Mouse (Mus musculus): ENCODE measurements around the gene Sun1.

The Sun1 gene

GRCm38 (mm10) chr5:139199995-139200769 lies at the start of gene Sun1:
Gene Sun1 (plus strand): TSS chr5:139200637.
- peak; percentile 99 for DNase-seq

GRCm38 (mm10) chr5:139160899-139161298 lies 39.5 kb upstream of the Sun1 start:
- peak; percentile 41 for DNase-seq

DNA sequence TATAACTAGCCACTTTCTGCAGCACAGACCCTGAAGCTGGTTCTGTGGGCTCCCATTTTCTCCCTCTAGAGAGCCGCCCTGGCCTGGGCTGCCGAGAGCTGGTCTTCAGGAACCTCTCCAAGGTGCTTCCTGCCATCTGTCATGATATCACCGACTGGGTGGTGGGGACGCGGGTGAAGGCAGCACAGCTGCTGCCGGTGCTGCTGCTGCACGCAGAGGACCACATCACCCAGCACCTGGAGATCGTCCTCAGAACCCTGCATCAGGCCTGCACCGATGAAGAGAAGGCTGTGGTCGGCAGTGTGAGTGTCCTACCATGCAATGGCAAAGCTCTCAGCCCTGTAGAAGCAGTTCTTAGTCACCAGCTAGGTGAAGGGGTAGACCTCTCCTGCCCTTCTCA lies 38.8 kb upstream of the Sun1 start:
- DNase-seq: peak; percentile 80

- peak; percentile 86 for DNase-seq
Observed at GRCm38 (mm10) chr5:139166781-139167361, 33.6 kb upstream of the Sun1 start.

- no peak for DNase-seq
Observed at GRCm38 (mm10) chr5:139167548-139167947, 32.9 kb upstream of the Sun1 start.

DNA sequence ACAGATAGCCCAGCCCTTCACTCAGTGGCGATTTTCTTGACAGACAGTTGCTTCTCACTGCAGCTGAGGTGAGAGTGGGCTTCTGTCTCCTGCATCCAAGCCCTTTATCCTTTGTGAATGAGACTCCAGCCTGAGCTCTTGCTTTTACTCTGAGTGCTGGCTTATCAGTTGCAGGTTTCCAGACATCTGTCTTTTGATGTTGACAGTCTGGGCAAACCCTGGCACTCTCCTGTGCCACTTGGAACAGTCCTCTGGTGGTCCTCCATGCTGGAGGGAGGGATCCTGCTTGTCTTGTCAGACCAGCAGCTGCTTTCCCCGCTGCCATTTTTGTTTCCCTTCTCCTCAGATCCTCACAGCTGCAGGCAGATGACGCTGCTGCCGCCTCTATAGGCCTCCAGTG lies 28.5 kb upstream of the Sun1 start:
- DNase-seq: no peak

DNA sequence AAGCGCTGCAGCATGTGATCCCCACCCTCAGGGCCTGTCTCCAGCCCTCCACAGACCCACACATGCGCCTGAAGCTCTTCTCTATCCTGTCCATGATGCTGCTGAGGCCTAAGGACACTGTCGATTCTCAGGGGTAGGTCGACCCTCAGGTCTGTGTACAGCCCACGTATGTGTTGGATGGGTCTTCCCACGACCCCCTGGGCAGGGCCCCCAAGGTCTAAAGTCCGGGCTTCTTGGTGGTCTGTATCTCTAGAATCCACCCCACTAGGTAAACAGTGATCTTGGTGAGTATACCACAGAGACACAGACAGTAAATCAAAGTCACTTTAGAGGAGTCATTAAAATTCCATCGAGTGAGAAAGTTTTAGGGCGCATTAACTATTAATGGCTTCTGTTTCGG lies 26.3 kb upstream of the Sun1 start:
- DNase-seq: no peak

GRCm38 (mm10) chr5:139174556-139175547 lies 25.6 kb upstream of the Sun1 start:
- DNase-seq: no peak

- DNase-seq: peak; percentile 93
Observed at GRCm38 (mm10) chr5:139178895-139179631, 21.4 kb upstream of the Sun1 start.

DNA sequence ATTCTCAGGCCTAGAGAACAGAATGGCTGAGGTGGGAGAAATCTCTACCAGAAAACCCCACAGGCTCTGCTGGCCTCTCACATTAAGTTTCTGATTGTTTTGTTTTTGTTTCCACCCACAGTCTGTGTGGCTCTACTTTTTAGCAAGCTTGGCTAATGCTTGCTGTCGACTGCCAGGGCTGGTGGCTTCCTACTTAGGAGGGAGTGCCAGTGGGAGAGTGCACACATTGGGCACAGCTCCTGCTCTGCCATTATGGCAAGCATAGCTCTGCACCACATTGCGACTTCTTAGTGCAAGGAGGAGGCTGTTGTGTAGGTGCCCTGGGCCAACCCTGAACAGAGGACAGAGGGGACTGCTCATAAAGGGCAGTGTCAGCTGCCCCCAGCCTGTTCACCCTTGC lies 17.3 kb upstream of the Sun1 start:
- DNase-seq: no peak

- DNase-seq: no peak
Observed at GRCm38 (mm10) chr5:139183601-139184000, 16.8 kb upstream of the Sun1 start.

DNA sequence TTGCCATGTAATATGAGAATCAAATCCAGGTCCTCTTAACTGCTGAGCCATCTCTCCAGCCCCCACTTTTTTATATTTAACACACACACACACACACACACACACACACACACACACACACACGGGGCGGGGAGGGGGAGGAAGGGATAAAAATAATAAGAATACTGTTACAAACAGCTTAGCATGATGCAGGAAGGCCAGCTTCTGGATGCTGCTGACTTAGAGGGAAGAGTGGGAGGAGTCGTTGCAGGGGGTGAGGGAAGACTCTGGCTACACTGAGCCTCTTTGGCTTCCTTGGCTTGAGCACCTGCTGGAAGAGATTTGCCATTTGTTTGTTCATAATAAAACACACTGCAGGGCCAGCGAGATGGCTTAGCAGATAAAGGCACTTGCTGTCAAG lies 15.5 kb upstream of the Sun1 start:
- DNase-seq: no peak

DNA sequence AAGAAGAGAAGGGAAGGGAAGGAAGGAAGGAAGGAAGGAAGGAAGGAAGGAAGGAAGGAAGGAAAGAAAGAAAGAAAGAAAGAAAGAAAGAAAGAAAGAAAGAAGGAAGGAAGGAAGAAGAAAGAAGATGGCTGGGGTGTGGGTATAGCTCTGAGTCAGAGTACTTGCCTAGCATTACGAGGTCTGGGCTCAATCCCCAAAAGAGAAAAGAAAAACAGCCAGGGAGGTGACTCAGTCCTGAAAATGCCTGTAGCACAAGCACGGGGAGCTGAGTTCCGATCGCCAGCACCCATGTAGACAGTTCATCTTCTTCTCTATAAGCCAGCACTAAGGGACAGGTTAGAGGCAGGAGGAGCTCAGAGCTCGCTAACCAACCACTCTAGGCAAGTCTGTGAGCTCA lies 10.7 kb upstream of the Sun1 start:
- no peak for DNase-seq

GRCm38 (mm10) chr5:139190958-139191357 lies 9.5 kb upstream of the Sun1 start:
- no peak for DNase-seq

GRCm38 (mm10) chr5:139198779-139199178 lies 1.7 kb upstream of the Sun1 start:
- DNase-seq: no peak

DNA sequence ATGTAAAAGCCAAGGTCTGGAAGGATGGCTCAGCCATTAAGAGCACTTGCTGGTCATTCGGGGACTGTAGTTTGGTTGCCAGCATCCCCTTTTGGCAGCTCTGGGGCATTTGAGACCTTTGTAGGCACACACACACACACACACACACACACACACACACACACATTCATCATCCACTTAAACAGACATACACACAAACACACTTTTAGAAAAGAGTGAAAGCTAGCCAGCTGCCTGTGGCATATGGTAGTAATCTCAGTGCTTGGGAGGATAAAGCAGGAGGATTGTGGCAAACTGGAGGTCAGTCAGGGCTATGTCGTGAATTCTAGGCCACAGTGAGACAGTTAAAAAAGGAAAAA lies 822 bp upstream of the Sun1 start:
- DNase-seq: no peak

- peak; percentile 69 for DNase-seq
Observed at GRCm38 (mm10) chr5:139200770-139201569, 533 bp downstream of the Sun1 start.

- DNase-seq: no peak
Observed at GRCm38 (mm10) chr5:139202127-139202526, 1.7 kb downstream of the Sun1 start.

GRCm38 (mm10) chr5:139203312-139203711 lies 2.9 kb downstream of the Sun1 start:
- no peak for DNase-seq

DNA sequence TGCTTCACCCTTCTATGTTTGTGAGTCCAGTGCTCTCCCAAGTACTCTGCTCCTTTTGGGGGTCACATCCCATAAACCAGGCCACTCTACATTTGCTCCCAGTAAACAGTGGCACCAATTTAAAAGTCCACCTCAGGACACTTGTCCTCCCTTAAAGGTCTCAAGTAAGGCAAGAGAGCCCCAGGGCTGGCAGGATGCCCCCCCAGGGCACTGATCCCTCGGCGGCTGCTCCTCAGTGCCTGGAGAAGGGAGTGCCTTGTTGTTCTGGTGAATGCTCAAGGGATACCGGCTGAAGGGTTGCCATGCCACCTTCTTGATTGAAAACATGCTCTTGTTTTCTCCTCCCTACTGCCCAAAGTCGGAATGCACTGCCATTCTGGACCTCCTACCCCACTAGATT lies 5.6 kb downstream of the Sun1 start:
- no peak for DNase-seq

GRCm38 (mm10) chr5:139206525-139206924 lies 6.1 kb downstream of the Sun1 start:
- peak; percentile 37 for DNase-seq

DNA sequence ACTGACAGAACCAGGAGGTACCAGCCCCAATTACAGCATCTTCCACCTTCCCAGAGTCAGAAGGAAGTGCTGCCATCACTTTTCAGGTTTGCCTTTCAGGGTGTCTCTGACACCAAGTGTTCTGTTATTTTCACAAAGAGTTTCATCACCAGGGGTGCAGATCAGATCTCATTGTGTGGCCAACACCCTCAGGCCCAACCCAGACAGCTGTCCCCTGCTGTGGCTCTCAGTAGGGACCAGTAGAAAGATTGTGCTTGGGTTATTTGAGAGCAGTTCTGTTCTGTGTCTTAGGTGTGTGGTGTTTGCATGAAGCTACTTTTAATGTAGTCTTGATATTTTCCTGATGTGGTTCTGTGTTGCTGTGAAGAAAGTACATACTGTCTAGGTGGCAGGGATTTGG lies 7.7 kb downstream of the Sun1 start:
- no peak for DNase-seq
